Mouse (Mus musculus): ENCODE measurements around the gene Gm13769.
"Not testable (repeated sequence)": the region's sequence is repeated elsewhere in the genome, so short reads cannot be mapped to it uniquely, and the experiment has no call there.

Gene Gm13769

GRCm38 (mm10) chr2:90321900-90322299, at the start of gene Gm13769:
TSS of gene Gm13769 (plus strand) at chr2:90322200.
- CTCF ChIA-PET = not testable (repeated sequence)

- CTCF ChIA-PET = no interaction called here
Measured at GRCm38 (mm10) chr2:90292741-90293140, 29.3 kb upstream of the Gm13769 start, which contains the start of gene Olfr1272. TSS of gene Olfr1272 (minus strand) at chr2:90292841.

DNA sequence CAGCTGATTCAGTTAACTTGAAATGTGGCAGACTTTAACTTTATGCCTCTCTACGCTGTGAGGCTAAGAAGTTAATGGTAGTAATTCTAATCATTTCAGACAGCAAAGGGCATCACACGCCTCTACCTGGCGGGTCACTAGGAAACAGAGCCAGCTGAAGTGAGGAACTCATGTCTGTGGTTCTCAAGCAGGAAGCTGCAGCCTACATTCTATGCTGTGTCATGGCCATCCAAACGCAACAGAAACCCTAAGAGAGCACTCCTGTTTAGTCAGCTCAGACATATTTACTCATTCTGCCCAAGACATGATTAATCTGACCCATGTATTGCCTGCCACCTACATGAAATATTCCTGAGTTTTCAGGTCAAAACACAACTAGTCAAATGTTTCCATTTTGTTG, 24.7 kb downstream of the Gm13769 start:
- CTCF ChIA-PET = not testable (repeated sequence)

GRCm38 (mm10) chr2:90351047-90351446, 29.0 kb downstream of the Gm13769 start:
- CTCF ChIA-PET = not testable (repeated sequence)

GRCm38 (mm10) chr2:90351540-90351939, 29.5 kb downstream of the Gm13769 start:
- CTCF ChIA-PET = not testable (repeated sequence)

DNA sequence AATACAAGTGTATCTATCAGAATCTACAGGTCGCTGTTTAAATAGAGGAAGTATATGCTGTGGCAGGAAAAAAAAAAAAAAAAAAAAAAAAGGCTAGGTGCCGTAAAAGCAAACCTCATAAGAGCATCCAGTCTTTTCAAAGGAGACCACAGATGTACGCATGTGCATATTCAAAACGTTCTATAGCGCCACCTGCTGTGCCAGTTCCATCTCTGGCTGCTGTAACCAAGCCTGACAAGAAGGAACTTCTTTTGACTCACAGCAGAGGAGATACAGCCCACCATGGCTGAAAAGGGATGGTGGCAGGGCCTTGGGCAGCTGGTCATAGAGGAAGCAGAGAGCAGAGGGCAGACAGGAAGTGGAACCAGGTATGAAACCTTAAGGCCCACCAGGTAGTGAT, 37.2 kb downstream of the Gm13769 start:
- CTCF ChIA-PET = not testable (repeated sequence)

DNA sequence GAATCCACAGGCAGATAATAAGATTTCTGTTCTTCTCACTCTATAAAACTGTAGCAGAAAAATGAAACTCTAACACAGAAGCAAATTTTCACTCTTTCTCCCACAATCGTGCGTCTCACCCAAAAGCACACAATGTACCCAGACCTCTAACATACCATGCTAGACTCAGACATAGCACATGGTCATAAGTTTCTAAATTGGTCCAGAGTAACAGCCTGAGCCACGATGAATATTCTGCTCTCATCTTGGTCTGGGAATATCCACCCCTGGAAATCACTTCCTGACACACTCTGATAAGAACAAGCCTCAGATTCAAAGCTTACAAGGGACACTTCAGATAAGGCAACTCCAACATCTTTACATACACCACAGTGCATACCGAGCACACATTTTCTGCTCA, 38.2 kb downstream of the Gm13769 start:
- CTCF ChIA-PET = not testable (repeated sequence)

Data from spleen, embryonic (tissue).